Mouse (Mus musculus) embryonic stem cell, embryonic (primary cell): Measurements from ENCODE around the gene Uqcrh.

ENCODE experiments used
- CTCF ChIA-PET, 4 experiments: fragments of 300-600 bp in 2 of 4; fragments of 350-600 bp in 2 of 4; sonication (Branson Sonifier 250); formaldehyde crosslinking; loops; one replicate each; lab custom pipeline; 2022; ENCODE audit warnings: inconsistent platforms in 2 of 4; lab: Charles Lee
- POLR2A ChIA-PET, 4 experiments: fragments of 300-600 bp in 2 of 4; fragments of 350-600 bp in 2 of 4; sonication (Branson Sonifier 250); formaldehyde crosslinking; loops; one replicate each; lab custom pipeline; 2022; ENCODE audit warnings: antibody characterized with exemption in 4 of 4, inconsistent platforms in 1 of 4; lab: Charles Lee

The Uqcrh gene

DNA sequence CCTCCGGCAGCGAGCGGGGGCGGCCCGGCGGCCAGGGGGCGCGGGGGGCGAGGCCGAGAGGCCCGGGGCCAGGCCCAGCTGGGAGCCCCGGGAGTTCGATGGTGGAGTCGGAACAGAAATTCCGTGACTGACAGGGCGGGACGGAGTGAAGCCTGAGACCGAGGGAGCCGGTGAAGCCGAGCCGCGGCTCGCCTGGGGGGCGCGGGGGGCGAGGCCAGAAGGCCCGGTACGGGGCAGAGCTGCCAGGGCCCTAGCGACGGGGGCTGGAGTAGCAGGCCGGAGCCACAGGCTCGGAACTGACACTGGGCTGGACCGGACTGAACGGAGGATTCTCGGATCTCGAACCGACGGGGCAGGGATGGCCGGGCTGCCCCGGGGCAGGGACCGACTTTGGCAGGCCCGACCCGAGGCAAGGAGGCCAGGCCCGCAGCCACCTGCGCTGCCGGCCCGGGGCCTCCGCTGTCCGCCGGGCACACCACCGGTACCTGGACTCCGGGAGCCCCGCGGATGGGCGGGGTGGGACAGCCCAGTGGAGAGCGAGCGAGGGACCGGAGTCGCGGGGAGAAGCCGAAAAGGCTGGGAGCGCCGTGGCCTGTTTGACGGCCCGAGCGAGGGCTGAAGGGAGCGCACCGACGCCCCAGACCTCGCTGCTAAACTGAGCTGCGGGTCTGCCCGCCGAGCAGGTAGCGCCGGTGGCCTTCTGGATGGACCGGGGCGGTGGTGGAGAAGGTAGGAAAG lies 929 bp upstream of the Uqcrh start:
- ChIA-PET POLR2A (interaction anchor here (0.5 to 5.5 kb wide), 61 partner anchors 8 to 1080 kb away, joined by 3 to 79 read pairs (median 5); partner anchors contain the start of genes Nsun4 (in 4 of the 4), Pomgnt1 (in 3 of the 4), Rad54l (in 3 of the 4) and Faah (in 2 of the 4)), CTCF (interaction anchor here in 2 of 4 experiments (0.6 to 3.0 kb wide), 8 partner anchors 10 to 638 kb away, joined by 3 to 11 read pairs (median 4); partner anchors contain the start of genes Nsun4 (in 1 of the 2), Pomgnt1 (in 1 of the 2) and Rad54l (in 1 of the 2))

DNA sequence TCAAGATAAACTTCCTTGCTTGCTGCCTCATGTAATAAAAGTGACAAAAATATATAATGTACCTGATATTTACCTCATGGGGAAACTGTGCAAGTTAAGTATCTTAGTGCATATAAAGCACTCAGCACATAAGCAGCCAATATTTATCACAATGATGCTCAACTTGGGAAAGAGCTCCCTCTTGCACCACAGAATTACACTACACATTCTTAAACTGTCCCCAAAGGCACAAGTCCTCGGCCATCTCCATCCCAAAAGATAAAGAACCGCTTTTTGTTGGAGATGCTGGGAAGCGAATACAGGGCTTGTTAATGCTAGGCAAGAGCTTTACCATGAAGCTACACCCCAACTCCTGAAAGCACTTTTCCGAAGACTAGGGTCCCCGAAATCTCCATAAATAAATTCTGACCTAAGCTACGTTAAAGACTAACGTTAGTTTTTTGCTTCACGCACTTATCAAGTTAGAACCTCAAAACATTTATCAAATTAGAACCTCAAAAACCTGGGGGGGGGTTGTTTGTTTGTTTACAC lies 661 bp downstream of the Uqcrh start:
- CTCF ChIA-PET, result interaction anchor here in 2 of 4 experiments (0.6 to 3.0 kb wide), 9 partner anchors 11 to 48 kb away, joined by 3 to 11 read pairs (median 3); partner anchors contain the start of gene Nsun4 (in 2 of the 2)
- POLR2A ChIA-PET, result interaction anchor here (0.5 to 5.5 kb wide), 50 partner anchors 8 to 1082 kb away, joined by 3 to 79 read pairs (median 5); partner anchors contain the start of genes Nsun4 (in 4 of the 4), Pomgnt1 (in 3 of the 4), Rad54l (in 3 of the 4) and Atpaf1 (in 1 of the 4)

DNA sequence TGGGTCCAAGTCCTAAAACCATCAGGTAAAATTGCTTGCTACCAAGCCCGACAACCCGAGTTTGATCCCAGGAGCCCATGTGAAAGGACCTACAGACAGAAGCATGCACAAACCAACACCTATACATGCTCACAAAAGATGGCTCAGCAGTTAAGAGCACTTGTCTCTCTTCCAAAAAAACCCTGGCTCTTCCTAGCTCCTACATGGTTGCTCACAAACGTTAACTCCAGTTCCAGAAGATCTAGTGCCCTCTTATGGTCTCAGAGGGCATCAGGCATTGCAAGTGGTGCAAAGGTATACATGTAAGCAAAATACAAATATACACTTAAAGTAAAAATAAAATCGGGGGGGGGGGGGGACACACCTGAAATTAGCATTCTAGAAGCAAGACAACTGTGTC lies 1.7 kb downstream of the Uqcrh start:
- POLR2A ChIA-PET, result interaction anchor here in 2 of 4 experiments (1.7 to 4.1 kb wide), 6 partner anchors 9 to 49 kb away, joined by 9 to 47 read pairs (median 19); partner anchors contain the start of genes Nsun4 (in 2 of the 2), Pomgnt1 (in 1 of the 2) and Rad54l (in 1 of the 2)
- CTCF ChIA-PET, result interaction anchor here in 3 of 4 experiments (0.6 to 0.7 kb wide), 4 partner anchors 8 to 1812 kb away, joined by 3 to 4 read pairs (median 3); no protein-coding TSS in a partner anchor

DNA sequence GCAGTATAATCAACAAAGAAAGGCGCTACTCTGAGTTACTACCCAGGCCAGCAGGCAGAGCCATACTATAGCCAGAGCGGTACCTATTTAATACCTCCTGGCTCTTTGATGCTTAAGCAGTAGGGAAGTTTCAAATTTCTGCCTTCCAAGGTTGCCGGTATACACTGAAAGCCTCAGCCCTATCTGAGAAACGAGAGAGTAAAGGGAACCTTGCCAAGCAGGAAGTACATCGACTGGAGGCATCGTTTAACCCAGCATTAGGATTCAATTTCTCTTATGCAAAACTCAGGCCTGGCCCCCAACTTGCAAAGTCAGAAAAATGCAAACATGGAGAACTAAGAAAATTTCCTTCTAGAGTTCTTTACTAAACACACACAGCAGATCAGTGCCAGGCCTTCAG lies 4.8 kb downstream of the Uqcrh start:
- CTCF ChIA-PET, result interaction anchor here in 3 of 4 experiments (0.6 to 0.7 kb wide), 3 partner anchors 64 to 167 kb away, joined by 3 to 12 read pairs (median 5); no protein-coding TSS in a partner anchor

DNA sequence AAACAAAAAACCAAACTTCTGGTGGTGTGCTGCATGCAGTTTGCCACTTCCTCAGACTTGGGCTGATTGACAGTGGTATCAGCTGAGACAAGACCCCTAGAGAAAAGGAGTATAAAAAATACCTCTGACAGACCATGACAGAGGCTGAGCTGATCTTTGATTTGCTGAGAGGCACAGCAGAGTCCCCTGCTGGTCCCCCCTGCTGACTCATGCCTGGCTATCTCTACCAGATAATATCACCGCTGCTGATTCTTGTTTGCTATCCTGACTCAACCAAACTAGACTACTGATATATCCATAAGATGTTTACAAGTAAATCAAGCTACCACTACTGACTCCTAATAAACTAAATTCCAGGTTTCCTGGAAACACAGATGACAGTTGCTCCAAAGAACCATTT lies 11.0 kb downstream of the Uqcrh start:
- POLR2A ChIA-PET, result interaction anchor here (0.6 to 3.3 kb wide), 16 partner anchors 10 to 834 kb away, joined by 3 to 26 read pairs (median 4); partner anchors contain the start of genes Nsun4 (in 3 of the 4), Lrrc41 (in 2 of the 4), Pomgnt1 (in 2 of the 4) and Rad54l (in 2 of the 4)
- CTCF ChIA-PET, result interaction anchor here in 2 of 4 experiments (0.6 to 0.7 kb wide), 3 partner anchors 10 to 65 kb away, joined by 3 to 4 read pairs (median 3); no protein-coding TSS in a partner anchor

More for the DNA sequence above, 4.8 kb downstream of the Uqcrh start:
- POLR2A ChIA-PET, result interaction anchor here in 3 of 4 experiments (0.6 to 3.2 kb wide), 9 partner anchors 10 to 19 kb away, joined by 3 to 13 read pairs (median 5); partner anchors contain the start of gene Nsun4 (in 2 of the 3)

DNA sequence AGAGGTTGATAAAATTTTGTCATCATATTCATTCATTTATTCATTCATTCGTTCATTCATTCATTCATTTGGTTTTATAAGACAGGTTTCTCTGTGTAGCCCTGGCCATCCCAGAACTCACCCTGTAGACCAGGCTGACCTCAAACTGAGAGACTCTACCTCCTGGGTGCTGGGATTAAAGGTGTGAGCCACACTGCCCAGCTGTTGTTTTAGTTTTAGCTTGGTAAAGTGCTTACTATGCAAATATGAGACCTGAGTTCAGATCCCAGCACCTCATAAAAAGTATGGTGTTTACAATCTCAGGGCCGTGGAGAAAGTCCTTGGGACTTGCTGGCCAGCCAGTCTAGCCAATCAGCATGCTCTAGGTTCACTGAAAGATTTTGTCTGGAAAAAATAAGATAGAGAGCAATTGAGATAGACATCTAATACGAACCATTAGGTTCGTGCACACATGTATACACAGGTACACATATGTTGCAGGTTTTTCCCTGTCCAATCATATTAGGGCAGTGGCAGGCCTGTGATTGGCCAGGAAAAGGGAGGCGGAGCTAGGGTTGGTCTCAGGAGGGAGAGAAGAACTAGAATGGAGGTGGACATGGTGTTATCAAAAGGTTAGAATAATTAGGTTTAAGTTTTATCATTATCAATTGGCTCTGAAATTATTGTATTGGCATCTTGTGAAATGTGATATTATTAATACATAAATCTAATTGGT lies 15.7 kb downstream of the Uqcrh start:
- CTCF ChIA-PET, result interaction anchor here in 2 of 4 experiments (0.5 to 1.2 kb wide), 5 partner anchors 9 to 1172 kb away, joined by 3 to 4 read pairs (median 3); partner anchors contain the start of genes Lrrc41 (in 1 of the 2) and Uqcrh (in 1 of the 2)
- POLR2A ChIA-PET, result interaction anchor here (0.5 to 4.4 kb wide), 24 partner anchors 9 to 498 kb away, joined by 3 to 37 read pairs (median 3); partner anchors contain the start of genes Lrrc41 (in 2 of the 4), Pomgnt1 (in 2 of the 4), Rad54l (in 2 of the 4) and Uqcrh (in 2 of the 4)

DNA sequence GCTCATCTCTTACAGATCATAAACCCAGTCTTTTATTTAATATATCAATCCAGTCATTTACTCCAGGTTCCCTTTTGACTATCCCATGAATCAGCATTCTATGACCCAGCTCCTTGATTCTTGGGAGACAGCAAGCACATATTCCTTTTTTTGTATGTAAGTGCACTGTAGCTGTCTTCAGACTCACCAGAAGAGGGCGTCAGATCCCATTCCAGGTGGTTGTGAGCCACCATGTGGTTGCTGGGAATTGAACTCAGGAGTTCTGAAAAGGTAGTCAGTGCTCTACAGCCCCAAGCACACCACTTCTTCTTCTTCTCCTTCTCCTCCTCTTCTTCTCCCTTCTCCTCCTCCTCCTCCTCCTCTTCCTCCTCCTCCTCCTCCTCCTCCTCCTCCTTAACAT lies 17.3 kb downstream of the Uqcrh start:
- ChIA-PET CTCF (interaction anchor here (0.6 to 1.2 kb wide), 13 partner anchors 9 to 532 kb away, joined by 3 to 17 read pairs (median 3); partner anchors contain the start of genes Lrrc41 (in 1 of the 4) and Uqcrh (in 1 of the 4)), POLR2A (interaction anchor here in 3 of 4 experiments (0.6 to 4.4 kb wide), 12 partner anchors 9 to 312 kb away, joined by 3 to 37 read pairs (median 4); partner anchors contain the start of genes Lrrc41 (in 2 of the 3), Uqcrh (in 2 of the 3), Pomgnt1 (in 1 of the 3) and Rad54l (in 1 of the 3))

DNA sequence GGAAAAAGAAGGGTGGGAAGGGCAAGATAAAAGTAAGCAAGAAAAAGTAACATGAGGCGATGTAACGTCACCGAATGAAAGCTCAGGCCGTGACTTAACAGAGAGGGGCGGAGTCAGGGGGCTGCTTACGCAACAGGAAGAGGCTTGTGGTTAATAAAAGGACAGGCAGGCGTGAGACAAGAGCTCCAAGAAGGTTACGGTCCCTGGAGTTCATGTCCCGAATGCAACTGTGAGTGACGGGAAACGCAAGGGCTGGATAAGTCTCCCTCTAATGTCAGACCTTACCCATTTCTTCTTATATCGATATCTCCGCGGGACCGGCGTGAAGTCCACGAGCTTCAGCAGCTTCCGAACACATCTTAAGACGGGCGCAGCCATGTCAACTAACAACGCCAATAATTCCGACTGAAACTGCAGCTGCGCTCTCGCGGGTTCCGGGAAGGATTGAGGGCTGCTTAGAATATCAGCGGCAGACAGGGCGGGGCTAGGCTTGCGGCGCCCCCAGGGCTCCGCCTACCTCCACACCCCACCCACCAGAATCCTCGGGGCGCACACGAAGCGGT lies 21.4 kb downstream of the Uqcrh start, which contains the start of gene Nsun4:
Gene Nsun4 (minus strand): TSS at position 478 of the 563 bp plus-strand sequence.
- POLR2A ChIA-PET, result interaction anchor here (0.6 to 3.7 kb wide), 115 partner anchors 9 to 1136 kb away, joined by 3 to 73 read pairs (median 5); partner anchors contain the start of genes Faah (in 4 of the 4), Lrrc41 (in 4 of the 4), Mob3c (in 4 of the 4) and Uqcrh (in 4 of the 4)
- CTCF ChIA-PET, result interaction anchor here (0.5 to 2.1 kb wide), 19 partner anchors 10 to 361 kb away, joined by 3 to 11 read pairs (median 4); partner anchors contain the start of genes Lrrc41 (in 2 of the 4), Uqcrh (in 2 of the 4), 1700042G07Rik (in 1 of the 4) and Dmbx1 (in 1 of the 4)

DNA sequence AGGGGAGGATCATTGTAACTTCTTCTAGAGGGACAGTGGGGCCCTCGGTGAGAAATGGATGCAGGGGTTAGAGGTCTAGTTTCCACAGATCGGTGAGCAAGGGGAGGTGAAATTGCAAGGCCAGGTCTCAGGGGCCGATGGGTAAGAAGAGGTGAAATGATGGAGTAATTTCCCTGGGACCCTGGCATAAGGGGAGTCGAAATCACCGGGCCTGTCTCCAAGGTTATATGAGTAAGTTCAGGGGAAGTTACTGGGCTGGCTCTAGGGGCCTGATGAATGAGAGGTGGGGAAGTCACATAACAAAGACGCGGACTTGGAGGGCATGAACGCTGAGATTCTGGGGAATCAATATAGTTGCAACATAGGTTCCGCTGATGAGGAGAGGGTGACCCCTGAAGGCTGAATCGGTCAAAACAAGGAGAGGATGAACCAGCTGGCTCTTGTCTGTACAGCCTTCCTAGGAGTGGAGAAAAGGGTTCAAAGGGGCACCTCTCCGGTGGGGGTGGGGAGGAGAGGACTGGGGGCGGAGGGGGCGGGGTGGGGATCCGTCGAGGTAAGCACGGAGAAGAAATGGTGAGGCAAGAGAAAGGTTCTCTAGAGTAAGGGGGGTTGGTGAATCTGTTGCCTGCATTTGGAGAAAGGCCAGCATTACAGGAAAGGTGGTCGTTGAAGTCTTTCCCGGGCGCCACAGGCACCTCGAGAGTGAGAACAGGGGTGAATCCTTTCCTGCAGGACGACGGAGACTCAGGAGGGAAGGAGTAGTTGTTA lies 22.2 kb downstream of the Uqcrh start:
- POLR2A ChIA-PET, result interaction anchor here (0.6 to 3.7 kb wide), 82 partner anchors 9 to 1301 kb away, joined by 3 to 73 read pairs (median 6); partner anchors contain the start of genes Faah (in 4 of the 4), Lrrc41 (in 4 of the 4), Uqcrh (in 4 of the 4) and Mob3c (in 3 of the 4)

DNA sequence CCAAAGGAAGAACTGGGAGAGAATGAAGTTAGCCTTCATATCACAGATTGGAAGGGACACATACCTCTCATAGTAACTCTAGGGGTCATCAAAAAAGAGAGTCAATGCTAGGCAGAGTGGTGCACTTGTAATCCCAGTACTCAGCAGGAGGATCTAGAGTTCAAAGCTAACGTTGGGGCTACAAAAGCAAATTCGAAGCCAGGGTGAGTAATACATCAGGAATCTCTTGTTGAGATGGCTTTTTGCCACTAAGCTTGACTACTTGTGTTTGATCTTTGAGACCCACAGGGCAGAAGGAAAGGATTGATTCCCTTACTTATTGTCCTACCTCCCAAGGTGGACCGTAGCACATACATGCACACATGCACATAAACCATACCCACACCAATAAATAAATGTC lies 25.7 kb downstream of the Uqcrh start:
- POLR2A ChIA-PET, result interaction anchor here in 3 of 4 experiments (0.8 to 1.4 kb wide), 3 partner anchors 24 to 38 kb away, joined by 3 read pairs; partner anchors contain the start of gene Lrrc41 (in 1 of the 3)
- CTCF ChIA-PET, result no interaction called here

More for the DNA sequence above, 22.2 kb downstream of the Uqcrh start:
- CTCF ChIA-PET, result interaction anchor here (0.6 to 2.1 kb wide), 14 partner anchors 10 to 310 kb away, joined by 3 to 11 read pairs (median 4); partner anchors contain the start of genes Lrrc41 (in 2 of the 4), Uqcrh (in 2 of the 4), 1700042G07Rik (in 1 of the 4) and Gm49337 (in 1 of the 4)

DNA sequence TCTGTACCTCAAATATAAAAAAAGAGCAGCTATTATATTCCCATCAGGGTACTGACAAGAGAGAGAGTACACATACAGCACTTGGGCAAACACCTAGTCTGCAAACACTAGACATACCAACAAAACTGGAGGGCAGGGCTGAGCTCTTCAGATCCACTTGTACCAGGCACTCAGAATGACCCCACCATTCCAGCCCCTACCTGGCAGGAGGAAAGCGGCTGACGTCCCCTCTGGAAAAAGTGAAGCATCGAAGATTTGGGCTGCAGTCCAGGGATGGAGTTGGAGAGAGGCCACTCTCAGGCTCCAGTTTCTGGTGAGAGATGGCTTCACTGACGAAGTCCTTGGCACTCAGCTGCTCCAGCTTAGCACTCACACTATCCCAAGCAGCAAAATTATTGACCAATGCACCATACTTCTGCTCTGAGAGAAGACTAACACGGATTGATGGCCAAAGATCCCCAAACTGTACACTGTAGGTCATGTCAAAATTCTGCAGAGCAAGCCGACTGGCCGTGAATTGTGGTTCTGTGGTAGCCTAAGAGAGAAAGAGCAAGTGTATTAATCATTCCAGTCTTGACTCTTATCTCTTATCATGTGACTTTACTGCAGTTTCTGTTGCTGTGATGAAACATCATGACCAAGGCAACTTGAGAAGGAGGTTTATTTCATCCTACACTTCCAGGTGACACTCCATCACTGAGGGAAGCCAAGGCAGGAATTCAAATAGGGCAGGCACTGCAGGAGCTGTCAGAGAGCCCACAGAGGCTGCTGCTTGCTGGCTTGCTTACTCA lies 26.5 kb downstream of the Uqcrh start:
- ChIA-PET POLR2A (interaction anchor here in 2 of 4 experiments (0.6 to 2.2 kb wide), 4 partner anchors 24 to 234 kb away, joined by 3 to 6 read pairs (median 3); partner anchors contain the start of genes Lrrc41 (in 1 of the 2) and Uqcrh (in 1 of the 2)), CTCF (interaction anchor here in 1 of 4 experiments (0.7 kb wide), 1 partner anchor 26 kb away, joined by 3 read pairs; no protein-coding TSS in a partner anchor)

DNA sequence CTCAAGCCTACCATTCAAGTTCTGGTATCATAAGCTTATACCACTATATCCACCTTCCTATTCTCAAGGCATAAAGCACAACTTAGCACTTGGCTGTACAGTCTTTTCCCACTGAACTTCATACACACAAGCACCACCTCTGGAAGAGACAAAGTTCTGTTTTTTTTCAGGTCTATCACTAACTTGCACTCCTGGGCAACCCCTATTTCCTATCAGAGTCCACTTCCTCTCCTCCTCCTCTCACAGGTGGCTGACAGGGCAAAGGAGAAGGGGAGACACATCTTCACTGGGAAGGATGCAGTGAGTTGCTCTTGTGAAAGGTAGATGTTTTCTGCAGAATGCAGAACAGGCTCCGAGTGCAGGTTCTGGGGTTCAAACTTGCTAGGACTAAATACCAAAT lies 27.2 kb downstream of the Uqcrh start:
- ChIA-PET CTCF (interaction anchor here in 1 of 4 experiments (0.7 kb wide), 1 partner anchor 27 kb away, joined by 3 read pairs; no protein-coding TSS in a partner anchor), POLR2A (interaction anchor here in 1 of 4 experiments (0.6 to 2.2 kb wide), 4 partner anchors 27 to 234 kb away, joined by 3 to 6 read pairs (median 3); partner anchors contain the start of genes Lrrc41 and Uqcrh)

DNA sequence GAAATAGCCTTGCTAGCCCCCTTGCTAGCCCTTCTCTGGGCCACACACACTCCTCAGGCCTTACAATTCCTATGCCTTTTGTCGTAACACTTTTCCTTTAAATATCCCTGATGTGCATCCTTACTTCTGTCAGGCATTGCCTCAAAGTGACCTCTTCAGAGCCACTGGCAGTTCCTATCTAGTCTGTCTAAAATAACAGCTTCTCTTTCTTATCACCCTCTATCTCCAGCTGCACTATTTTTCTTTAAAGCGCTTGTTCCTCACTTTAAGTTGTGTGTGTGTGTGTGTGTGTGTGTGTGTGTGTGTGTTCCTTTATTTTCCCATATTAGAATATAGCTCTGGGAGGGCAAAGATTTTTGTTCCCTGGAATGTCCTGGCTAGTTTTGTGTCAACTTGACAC lies 28.3 kb downstream of the Uqcrh start:
- ChIA-PET POLR2A (interaction anchor here in 1 of 4 experiments (1.2 to 2.2 kb wide), 2 partner anchors 28 to 144 kb away, joined by 3 to 6 read pairs; partner anchors contain the start of genes Lrrc41 and Uqcrh), CTCF (no interaction called here)

DNA sequence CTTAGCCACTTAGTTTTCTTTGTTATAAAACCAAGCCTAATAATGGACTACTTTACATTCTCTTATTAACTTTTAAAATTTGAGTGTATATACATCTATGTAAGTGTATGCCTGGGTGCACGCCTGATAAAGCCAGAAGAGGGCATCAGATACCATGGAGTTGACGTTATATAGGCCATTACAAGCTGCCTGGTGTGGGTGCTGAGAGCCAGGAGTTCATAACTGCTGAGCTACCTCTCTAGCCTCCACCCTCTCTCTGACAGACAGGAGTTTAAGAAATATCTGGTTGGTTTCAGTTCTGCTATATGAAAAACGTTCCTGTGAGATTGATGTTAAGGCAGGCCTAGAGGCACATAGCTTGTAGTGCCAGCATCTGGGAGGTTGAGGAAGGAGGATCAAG lies 32.7 kb downstream of the Uqcrh start:
- ChIA-PET CTCF (interaction anchor here in 3 of 4 experiments (0.6 to 1.9 kb wide), 9 partner anchors 11 to 119 kb away, joined by 3 to 5 read pairs (median 3); partner anchors contain the start of gene Nsun4 (in 1 of the 3)), POLR2A (interaction anchor here in 3 of 4 experiments (0.9 to 2.2 kb wide), 6 partner anchors 9 to 108 kb away, joined by 3 to 34 read pairs (median 6); partner anchors contain the start of gene Nsun4 (in 3 of the 3))
